Mouse (Mus musculus) forebrain, embryonic 12.5 days (tissue): ENCODE data around the gene Rnaseh1. TPM values are rescaled to one million over a fixed set of nuclear protein-coding genes. Genes with fewer than 3 reads are reported as not detected.

Source experiments
- ATAC-seq: fragments of 200-750 bp; cut with Nextera tagmentation; 2 replicates; pipeline ENCODE4 v1.8.0; 2017; ENCODE audit warnings: moderate TSS enrichment; ENCODE audit not compliant: low FRiP score
- H3K27ac ChIP-seq: fragments of 300-500 bp; sonication (generic); 2 replicates; pipeline ENCODE4 v1.5.1; 2016; ENCODE audit warnings: mild to moderate bottlenecking
- H3K27me3 ChIP-seq: fragments of 300-500 bp; sonication (generic); 2 replicates; pipeline ENCODE4 v1.6.1; 2016; ENCODE audit warnings: mild to moderate bottlenecking
- H3K36me3 ChIP-seq: fragments of 300-500 bp; sonication (generic); replicated peaks from 2 replicates; pipeline ENCODE4 v1.6.1; 2016; ENCODE audit warnings: mild to moderate bottlenecking
- H3K4me1 ChIP-seq: fragments of 300-500 bp; sonication (generic); 2 replicates; pipeline ENCODE4 v1.6.1; 2016
- H3K4me2 ChIP-seq: fragments of 300-500 bp; sonication (generic); 2 replicates; pipeline ENCODE4 v1.6.1; 2016; ENCODE audit warnings: mild to moderate bottlenecking, moderate library complexity
- H3K4me3 ChIP-seq: fragments of 300-500 bp; sonication (generic); replicated peaks from 2 replicates; pipeline ENCODE4 v1.5.1; 2016; ENCODE audit warnings: mild to moderate bottlenecking
- H3K9ac ChIP-seq: fragments of 300-500 bp; sonication (generic); 2 replicates; pipeline ENCODE4 v1.6.1; 2016; ENCODE audit warnings: mild to moderate bottlenecking
- H3K9me3 ChIP-seq: fragments of 300-500 bp; sonication (generic); 2 replicates; pipeline ENCODE4 v1.6.1; 2016
- WGBS: fragments of 180-500 bp; shearing (Covaris S2); methylation state at CpG from one replicate; pipeline ENCODE4 v1.1.7; 2016; 5-methylcytosine and 5-hydroxymethylcytosine counted together
- polyA plus RNA-seq: library from polyadenylated mRNA; unstranded; fragments of >200 nt; fragmentation: Nextera tagmentation; extraction: Ambion mirVana; gene quantifications from 2 replicates; pipeline ENCODE4 v1.2.1, GENCODE M21; 2016

Gene Rnaseh1
- 29.0 and 30.2 TPM in 2 replicates for polyA plus RNA-seq

DNA sequence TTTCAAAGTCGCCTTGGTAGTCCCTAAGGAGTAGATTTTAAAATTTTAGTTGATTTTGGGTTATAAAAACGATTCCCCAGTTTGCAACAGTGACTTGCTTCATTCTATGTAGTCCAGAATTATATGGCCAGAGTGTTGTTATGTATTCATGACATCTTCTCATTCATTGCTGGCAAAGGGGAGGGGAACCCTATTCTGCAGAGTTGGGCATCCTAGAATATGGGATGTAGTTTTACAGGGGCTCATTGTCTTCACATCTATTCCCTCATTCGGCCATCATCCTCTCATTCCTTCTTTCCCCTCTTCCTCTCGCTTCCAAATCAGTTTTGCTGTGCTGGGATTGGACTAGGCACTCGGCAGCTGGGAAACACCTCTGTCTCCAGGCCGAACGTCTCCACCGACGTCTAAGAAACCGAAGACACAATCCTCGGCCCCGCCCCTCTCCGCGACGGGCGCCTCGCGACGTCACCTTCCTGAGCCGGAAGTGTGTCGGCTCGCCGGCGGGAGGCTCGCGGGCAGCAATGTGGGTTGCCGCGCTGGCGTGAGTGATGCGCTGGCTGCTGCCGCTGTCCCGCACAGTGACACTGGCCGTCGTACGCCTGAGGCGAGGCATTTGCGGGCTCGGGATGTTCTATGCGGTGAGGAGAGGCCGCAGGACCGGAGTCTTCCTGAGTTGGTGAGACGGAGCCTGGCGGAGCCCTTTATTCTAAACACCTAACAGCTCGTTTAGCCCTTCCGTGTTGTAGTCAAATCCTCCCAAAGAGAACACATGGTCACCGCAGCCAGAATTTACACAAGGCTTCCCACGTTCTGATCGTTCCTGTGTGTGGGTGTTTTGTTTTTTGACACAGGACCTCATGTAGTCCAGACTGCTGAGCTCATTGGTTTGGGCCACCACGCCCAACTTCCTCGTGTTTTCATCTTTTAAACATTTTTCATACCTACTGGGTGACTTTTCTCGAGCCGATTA is at the start of gene Rnaseh1:
Gene Rnaseh1, plus strand, starts transcription at position 462 of the 970 bp plus-strand sequence.
- Histone ChIP-seq H3K36me3 (peaks cover 9% of the 10 kb centered on the region), H3K27me3 (peaks cover 11% of the 10 kb centered on the region; the same call in 1 of the 2 replicates), H3K4me1 (peaks cover 14% of the 10 kb centered on the region), H3K9ac (peak within 1 kb of the TSS; percentile 76), H3K4me2 (peak within 1 kb of the TSS; percentile 81), H3K9me3 (no peaks in the 10 kb centered on the region), H3K4me3 (peak within 1 kb of the TSS; percentile 67), H3K27ac (peak within 1 kb of the TSS; percentile 71; the same call in 1 of the 2 replicates)
- WGBS = 2% methylated on average over 52 of the region's 52 CpGs
- ATAC-seq = peak; percentile 95

DNA sequence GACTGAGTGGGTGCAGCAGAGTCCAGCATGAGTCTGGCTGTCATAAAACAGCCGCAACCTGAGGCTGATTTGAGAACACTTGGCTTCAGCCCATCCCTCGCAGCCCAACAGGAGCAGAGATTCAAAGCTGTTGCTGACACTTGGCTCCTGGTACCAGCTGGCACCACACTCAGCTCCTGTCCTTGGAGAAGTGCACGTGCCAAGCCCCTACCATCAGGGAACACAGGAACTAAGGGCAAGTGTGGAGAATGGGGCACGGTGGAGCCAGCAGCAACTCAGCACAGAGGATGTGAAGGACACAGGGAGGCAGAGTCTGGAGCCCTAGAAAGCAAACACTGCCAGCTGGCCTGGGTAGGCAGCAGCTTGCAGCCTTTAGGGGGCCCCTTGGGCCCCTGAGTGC is 47.1 kb upstream of the Rnaseh1 start:
- H3K27me3 ChIP-seq = no peaks in the 10 kb centered on the region; the same call in 1 of the 2 replicates
- no peaks in the 10 kb centered on the region for H3K9me3 ChIP-seq
- H3K9ac ChIP-seq = no peak overlapping the region
- H3K27ac ChIP-seq = no peak overlapping the region
- ATAC-seq = no peak
- H3K4me2 ChIP-seq = no peak overlapping the region
- H3K4me1 ChIP-seq = peaks cover 7% of the 10 kb centered on the region
- H3K36me3 ChIP-seq = no peaks in the 10 kb centered on the region
- no peak overlapping the region for H3K4me3 ChIP-seq
- WGBS = 22% methylated on average over 4 of the region's 4 CpGs

- no peaks in the 10 kb centered on the region; the same call in 1 of the 2 replicates for H3K27me3 ChIP-seq
- WGBS = 61% methylated on average over 1 of the region's 1 CpGs
- H3K4me1 ChIP-seq = peaks cover 18% of the 10 kb centered on the region
- no peak overlapping the region for H3K27ac ChIP-seq
- no peaks in the 10 kb centered on the region for H3K9me3 ChIP-seq
- no peak overlapping the region for H3K9ac ChIP-seq
- ATAC-seq = no peak
- H3K36me3 ChIP-seq = no peaks in the 10 kb centered on the region
- no peak overlapping the region for H3K4me3 ChIP-seq
- H3K4me2 ChIP-seq = no peak overlapping the region
These were observed 45.9 kb upstream of the Rnaseh1 start for GRCm38 (mm10) chr12:28603494-28603893.

GRCm38 (mm10) chr12:28607546-28608305 is 41.7 kb upstream of the Rnaseh1 start:
- peak overlapping the region; percentile 21 for H3K4me2 ChIP-seq
- no peaks in the 10 kb centered on the region for H3K27me3 ChIP-seq
- no peaks in the 10 kb centered on the region for H3K36me3 ChIP-seq
- H3K9me3 ChIP-seq = no peaks in the 10 kb centered on the region
- peak overlapping the region; percentile 62 for H3K27ac ChIP-seq
- 53% methylated on average over 17 of the region's 17 CpGs for WGBS
- peak; percentile 61 for ATAC-seq
- H3K4me1 ChIP-seq = peaks cover 15% of the 10 kb centered on the region
- no peak overlapping the region for H3K4me3 ChIP-seq
- no peak overlapping the region for H3K9ac ChIP-seq

DNA sequence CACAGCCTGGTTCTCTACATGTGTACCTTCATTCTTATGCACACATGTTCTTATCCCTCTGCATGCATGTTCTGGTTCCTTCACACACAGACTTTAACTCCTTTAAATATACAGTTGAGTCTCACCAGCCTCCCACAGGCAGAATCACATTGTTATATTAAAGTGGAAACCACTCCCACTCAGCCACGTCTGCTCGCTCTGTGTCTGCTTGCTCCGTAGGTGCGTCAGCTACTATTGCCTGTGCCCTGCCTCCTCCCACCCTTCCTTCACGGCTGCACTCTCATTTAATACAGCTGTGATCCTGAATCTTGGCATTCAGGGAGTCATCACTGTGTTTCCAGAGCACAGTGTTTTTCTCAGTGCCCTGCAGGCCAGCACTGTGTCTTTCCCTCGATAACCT is 37.0 kb upstream of the Rnaseh1 start:
- Histone ChIP-seq H3K4me1 (peaks cover 10% of the 10 kb centered on the region), H3K27ac (no peak overlapping the region), H3K9ac (no peak overlapping the region), H3K4me3 (no peak overlapping the region), H3K27me3 (no peaks in the 10 kb centered on the region), H3K9me3 (no peaks in the 10 kb centered on the region), H3K36me3 (no peaks in the 10 kb centered on the region), H3K4me2 (no peak overlapping the region)
- no peak for ATAC-seq
- 75% methylated on average over 6 of the region's 6 CpGs for WGBS

DNA sequence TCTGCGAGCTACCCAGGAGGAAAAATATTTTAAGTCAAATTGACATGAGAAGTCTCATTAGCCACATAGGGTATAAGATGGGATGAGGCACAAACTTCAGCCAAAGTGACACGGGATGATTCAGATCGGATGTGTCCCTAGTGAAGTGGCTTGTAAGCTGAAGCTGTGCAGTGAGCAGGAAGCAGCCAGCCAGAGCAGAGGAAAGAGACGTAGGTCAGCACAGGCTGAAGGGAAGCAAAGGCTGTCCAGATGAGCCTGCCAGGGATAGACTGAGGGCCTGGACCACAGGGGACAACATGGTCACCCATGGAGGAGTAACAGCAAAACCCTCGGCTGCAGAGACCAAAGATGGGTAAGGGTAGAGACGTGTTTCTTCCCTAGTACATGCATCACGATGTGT is 35.0 kb upstream of the Rnaseh1 start:
- no peak overlapping the region for H3K9ac ChIP-seq
- H3K27me3 ChIP-seq = no peaks in the 10 kb centered on the region
- 78% methylated on average over 7 of the region's 7 CpGs for WGBS
- no peaks in the 10 kb centered on the region for H3K36me3 ChIP-seq
- no peaks in the 10 kb centered on the region for H3K4me1 ChIP-seq
- H3K4me2 ChIP-seq = no peak overlapping the region
- H3K9me3 ChIP-seq = no peaks in the 10 kb centered on the region
- H3K4me3 ChIP-seq = no peak overlapping the region
- no peak for ATAC-seq
- H3K27ac ChIP-seq = no peak overlapping the region

- H3K4me3 ChIP-seq = no peak overlapping the region
- H3K9ac ChIP-seq = no peak overlapping the region
- H3K9me3 ChIP-seq = no peaks in the 10 kb centered on the region
- H3K27ac ChIP-seq = no peak overlapping the region
- no peak for ATAC-seq
- no peaks in the 10 kb centered on the region for H3K36me3 ChIP-seq
- no peaks in the 10 kb centered on the region for H3K27me3 ChIP-seq
- H3K4me2 ChIP-seq = no peak overlapping the region
- 82% methylated on average over 4 of the region's 4 CpGs for WGBS
- H3K4me1 ChIP-seq = peaks cover 12% of the 10 kb centered on the region
These were observed 32.1 kb upstream of the Rnaseh1 start for GRCm38 (mm10) chr12:28617297-28617696.

GRCm38 (mm10) chr12:28621451-28622166 is 27.8 kb upstream of the Rnaseh1 start:
- Histone ChIP-seq H3K9me3 (no peaks in the 10 kb centered on the region), H3K27ac (no peak overlapping the region), H3K9ac (no peak overlapping the region), H3K36me3 (no peaks in the 10 kb centered on the region), H3K27me3 (no peaks in the 10 kb centered on the region), H3K4me3 (no peak overlapping the region), H3K4me1 (peaks cover 12% of the 10 kb centered on the region), H3K4me2 (no peak overlapping the region)
- ATAC-seq = no peak
- WGBS = 41% methylated on average over 7 of the region's 7 CpGs

- no peaks in the 10 kb centered on the region; the same call in 1 of the 2 replicates for H3K36me3 ChIP-seq
- H3K27ac ChIP-seq = no peak overlapping the region
- no peak for ATAC-seq
- H3K4me3 ChIP-seq = no peak overlapping the region
- no peak overlapping the region for H3K4me2 ChIP-seq
- no peak overlapping the region for H3K9ac ChIP-seq
- peaks cover 12% of the 10 kb centered on the region for H3K4me1 ChIP-seq
- WGBS = 67% methylated on average over 5 of the region's 5 CpGs
- H3K9me3 ChIP-seq = no peaks in the 10 kb centered on the region
- H3K27me3 ChIP-seq = no peaks in the 10 kb centered on the region
These were observed 27.3 kb upstream of the Rnaseh1 start for GRCm38 (mm10) chr12:28622167-28622532.

DNA sequence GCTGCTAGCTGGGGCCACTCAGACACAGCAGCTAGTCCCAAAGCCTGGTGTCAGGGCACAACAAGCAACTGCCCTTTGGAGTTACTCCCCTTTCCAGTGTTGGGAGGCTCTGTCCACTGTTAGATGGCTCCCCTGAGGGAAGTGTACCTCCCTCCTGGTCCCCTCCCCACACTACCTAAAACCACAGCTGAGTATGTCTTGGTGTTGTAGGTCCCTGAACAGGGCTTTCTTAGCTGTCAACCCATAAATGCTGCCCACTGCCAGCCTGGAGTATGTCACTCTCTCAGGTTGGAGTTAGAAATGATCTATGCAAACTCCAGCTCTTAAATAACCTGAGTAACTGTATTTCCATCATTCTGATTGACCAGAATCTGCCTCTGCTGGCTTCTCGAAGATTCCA is 26.8 kb upstream of the Rnaseh1 start:
- peaks cover 12% of the 10 kb centered on the region for H3K4me1 ChIP-seq
- WGBS = 81% methylated on average over 1 of the region's 1 CpGs
- H3K9me3 ChIP-seq = no peaks in the 10 kb centered on the region
- no peak for ATAC-seq
- no peaks in the 10 kb centered on the region; the same call in 1 of the 2 replicates for H3K36me3 ChIP-seq
- H3K27ac ChIP-seq = no peak overlapping the region
- no peaks in the 10 kb centered on the region for H3K27me3 ChIP-seq
- no peak overlapping the region for H3K4me2 ChIP-seq
- no peak overlapping the region for H3K4me3 ChIP-seq
- H3K9ac ChIP-seq = no peak overlapping the region

- H3K4me2 ChIP-seq = no peak within 1 kb of the TSS
- H3K4me3 ChIP-seq = no peak within 1 kb of the TSS
- H3K27ac ChIP-seq = no peak within 1 kb of the TSS
- peaks cover 3% of the 10 kb centered on the region for H3K36me3 ChIP-seq
- H3K9ac ChIP-seq = no peak within 1 kb of the TSS
- H3K4me1 ChIP-seq = peaks cover 12% of the 10 kb centered on the region
- ATAC-seq = no peak
- 74% methylated on average over 5 of the region's 5 CpGs for WGBS
- no peaks in the 10 kb centered on the region for H3K9me3 ChIP-seq
- no peaks in the 10 kb centered on the region for H3K27me3 ChIP-seq
These were observed 26.2 kb upstream of the Rnaseh1 start, which contains the start of gene Colec11 for GRCm38 (mm10) chr12:28623195-28623594. Colec11 (minus strand) TSS chr12:28623377.

- 89% methylated on average over 2 of the region's 2 CpGs for WGBS
These were observed 25.2 kb upstream of the Rnaseh1 start for GRCm38 (mm10) chr12:28624251-28624650.

More at GRCm38 (mm10) chr12:28624251-28624650, 25.2 kb upstream of the Rnaseh1 start:
- Histone ChIP-seq H3K36me3 (peaks cover 14% of the 10 kb centered on the region), H3K27me3 (no peaks in the 10 kb centered on the region), H3K9ac (no peak overlapping the region), H3K9me3 (no peaks in the 10 kb centered on the region), H3K4me1 (peaks cover 12% of the 10 kb centered on the region), H3K4me3 (no peak overlapping the region), H3K27ac (no peak overlapping the region), H3K4me2 (no peak overlapping the region)
- no peak for ATAC-seq
